Mouse (Mus musculus): Measurements from ENCODE around the gene Plpp7.

Plpp7 gene

GRCm38 (mm10) chr2:32158616-32159239 is 63.4 kb downstream of the Plpp7 start:
- in situ Hi-C loops (cut with MboI, MseI): loop anchor here (10.0 kb wide), 1 partner anchor 1434 kb away; no protein-coding TSS in a partner anchor
